Mouse (Mus musculus): ENCODE data around the gene Ros1.

Gene Ros1

DNA sequence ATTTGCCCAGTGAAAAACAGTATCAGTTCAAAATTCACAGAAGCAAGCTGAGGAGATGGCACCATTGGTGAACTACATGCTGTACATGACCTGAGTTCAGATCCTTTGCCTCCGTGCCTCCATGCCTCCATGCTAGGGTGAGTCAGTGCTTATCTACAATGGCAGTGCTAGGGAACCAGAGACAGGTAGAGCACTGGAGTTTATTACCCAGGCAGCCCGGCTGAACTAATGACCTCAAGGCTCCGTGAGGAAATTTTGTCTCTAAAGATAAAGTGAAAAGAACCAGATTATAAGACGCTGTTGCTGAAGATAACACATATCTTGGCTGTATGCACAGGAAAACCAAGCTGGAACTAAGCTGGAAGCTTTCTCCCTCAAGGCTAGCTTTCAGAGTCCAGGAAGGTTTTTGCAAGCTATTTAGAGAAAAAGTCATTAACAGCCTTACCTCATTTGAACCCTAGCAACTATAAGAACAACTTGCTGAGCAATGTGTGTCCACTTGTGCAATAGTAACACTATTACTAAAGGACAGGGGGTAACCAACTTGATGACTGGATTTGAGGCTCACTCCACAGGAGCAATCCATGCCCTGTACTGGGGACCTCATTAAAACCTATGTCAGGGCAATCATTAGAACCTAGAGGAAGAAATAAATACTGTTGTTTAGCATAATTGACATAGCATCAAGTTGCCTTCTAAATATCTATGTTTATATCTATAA lies 61.5 kb downstream of the Ros1 start:
- DNase-seq = no peak

DNA sequence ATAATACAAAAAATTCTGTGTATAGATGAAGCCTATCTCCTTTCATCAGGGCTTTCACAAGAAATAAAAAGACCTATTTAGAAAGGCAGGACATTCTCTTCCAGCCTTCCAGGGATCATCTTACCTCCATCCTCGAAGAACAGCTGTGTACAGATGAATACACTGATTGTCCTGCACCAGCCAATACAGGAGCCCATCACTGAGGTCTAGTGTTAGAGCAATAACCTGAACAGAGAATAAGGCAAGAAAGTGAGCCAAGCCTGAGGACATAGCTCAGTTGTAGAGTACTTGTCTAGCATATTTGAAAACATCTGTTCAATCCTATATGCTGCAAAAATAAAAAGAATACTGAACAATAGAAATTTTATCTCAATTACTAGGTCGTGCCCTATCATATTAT lies 64.3 kb downstream of the Ros1 start:
- no peak for DNase-seq

DNA sequence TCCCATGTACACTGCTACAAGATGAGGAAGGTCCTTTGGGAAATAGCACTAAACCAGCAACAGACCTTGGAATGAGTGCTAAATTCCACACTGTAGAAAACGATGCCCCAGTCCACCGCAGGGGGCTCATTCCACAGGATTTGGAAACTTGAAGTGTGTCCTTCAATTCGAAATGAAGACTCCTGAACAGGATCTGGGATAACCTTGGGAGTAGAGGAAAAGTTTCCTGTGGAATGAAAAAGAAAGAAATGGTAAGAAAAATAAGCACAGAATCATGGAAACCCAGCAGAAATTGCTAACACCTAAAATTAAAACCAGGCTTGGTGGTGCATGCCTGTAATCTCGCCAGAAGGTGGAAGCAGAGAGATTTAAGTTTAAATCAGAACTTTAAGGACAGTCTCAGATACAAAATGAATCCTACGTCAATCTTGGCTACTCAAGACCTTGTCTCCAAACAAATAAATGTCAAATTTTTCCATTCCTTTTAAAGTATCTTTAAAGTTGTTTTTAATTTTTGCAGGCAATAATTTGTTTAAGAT lies 66.1 kb downstream of the Ros1 start:
- DNase-seq = no peak

GRCm38 (mm10) chr10:52106164-52106757 lies 88.8 kb downstream of the Ros1 start:
- no peak for DNase-seq

DNA sequence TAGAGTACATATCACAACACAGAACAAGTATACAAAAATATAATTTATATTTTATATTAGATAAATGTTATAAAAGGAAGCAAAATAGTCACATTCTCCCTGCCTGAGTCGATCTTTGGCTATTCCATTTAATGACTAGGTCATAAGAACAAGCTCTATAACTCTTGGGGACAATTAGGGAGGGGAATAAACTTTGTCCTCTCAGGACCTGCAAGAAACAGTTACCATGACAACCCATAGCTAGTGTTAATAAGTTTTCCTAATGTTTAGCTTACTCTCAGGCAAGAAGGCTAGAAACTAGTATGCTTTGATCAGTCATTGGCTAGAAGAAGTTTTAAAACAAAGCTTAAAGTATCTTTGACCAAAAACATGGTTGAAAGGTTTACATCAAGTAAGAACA lies 93.8 kb downstream of the Ros1 start:
- no peak for DNase-seq

- DNase-seq = no peak
Observed at GRCm38 (mm10) chr10:52092181-52092580, 102.9 kb downstream of the Ros1 start.

GRCm38 (mm10) chr10:52086681-52087080 lies 108.4 kb downstream of the Ros1 start:
- DNase-seq = no peak

DNA sequence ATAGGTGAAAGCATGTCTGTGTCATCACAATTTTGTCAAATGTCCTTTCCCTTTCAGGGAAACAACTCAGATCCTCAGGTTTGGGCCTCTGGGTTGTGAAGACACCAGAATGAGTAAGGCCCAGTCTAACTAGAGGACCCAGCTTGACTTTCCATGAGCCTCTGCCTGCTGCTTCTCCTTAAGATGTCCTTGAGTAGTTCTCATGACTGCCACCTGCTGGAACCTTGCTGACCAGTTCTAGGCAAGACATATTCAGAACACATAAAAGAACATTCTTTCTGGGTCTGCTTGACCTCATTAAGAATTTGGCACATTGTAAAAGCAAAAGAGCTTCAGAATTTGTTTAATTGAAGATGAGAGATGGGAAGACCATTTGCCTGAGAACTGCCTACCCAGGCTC lies 122.6 kb downstream of the Ros1 start:
- DNase-seq = peak; percentile 42

DNA sequence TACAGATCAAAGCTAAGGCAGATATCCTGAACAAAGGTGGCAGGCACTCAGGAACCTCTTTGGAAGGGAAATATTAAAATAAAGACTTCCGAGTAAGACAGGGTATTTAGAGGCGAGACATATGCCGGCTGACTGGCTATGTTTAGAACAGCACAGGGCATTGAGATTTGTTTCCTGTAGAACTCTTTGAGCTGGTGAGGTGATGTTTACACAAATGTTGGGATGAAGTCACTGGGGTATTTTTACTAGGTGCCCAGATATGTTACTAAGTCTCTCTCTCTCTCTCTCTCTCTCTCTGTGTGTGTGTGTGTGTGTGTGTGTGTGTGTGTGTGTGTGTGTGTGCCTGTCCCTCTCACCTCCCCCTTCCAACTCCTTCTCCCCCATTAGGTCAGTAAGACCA lies 146.8 kb downstream of the Ros1 start:
- no peak for DNase-seq

DNA sequence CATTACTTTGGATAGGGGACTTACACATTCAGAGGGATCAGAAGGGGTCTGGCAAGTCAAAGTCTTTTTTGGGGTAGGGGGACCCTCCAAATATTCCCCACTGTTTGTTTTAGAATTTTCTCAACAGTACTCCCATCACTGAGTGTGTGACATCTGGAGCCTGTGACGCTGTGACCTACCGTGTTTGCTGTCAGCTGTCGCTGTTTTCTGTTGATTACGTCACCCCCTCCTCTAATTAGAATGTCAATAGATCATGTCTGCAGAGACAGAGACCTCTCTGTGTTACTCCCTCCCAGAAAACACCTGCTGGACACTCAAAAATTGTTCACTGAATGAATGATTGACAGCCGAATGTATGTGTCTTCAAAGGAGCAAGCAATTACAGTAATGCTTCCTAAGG lies 152.0 kb downstream of the Ros1 start:
- no peak for DNase-seq

DNA sequence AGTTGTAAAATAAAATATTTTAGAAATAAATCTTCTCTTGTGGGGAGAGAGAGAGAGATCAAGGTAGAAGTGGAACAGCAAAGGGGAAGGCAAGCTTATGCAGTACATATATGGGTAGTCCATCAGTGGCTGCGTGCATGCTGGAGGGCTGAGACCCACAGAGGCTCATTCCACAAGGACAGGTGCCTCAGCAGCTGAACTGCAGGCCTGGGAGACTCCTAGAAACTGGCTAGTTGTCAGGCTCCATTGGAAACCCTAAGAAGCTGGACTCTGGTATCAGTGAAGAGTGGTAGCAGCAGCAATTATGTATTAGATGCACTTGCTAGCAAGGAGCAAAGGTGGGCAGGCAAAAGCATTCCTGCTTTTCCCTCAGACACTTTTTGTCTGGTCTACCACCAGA lies 155.7 kb downstream of the Ros1 start:
- no peak for DNase-seq

- DNase-seq = no peak
Observed at GRCm38 (mm10) chr10:52033729-52034128, 161.3 kb downstream of the Ros1 start.

DNA sequence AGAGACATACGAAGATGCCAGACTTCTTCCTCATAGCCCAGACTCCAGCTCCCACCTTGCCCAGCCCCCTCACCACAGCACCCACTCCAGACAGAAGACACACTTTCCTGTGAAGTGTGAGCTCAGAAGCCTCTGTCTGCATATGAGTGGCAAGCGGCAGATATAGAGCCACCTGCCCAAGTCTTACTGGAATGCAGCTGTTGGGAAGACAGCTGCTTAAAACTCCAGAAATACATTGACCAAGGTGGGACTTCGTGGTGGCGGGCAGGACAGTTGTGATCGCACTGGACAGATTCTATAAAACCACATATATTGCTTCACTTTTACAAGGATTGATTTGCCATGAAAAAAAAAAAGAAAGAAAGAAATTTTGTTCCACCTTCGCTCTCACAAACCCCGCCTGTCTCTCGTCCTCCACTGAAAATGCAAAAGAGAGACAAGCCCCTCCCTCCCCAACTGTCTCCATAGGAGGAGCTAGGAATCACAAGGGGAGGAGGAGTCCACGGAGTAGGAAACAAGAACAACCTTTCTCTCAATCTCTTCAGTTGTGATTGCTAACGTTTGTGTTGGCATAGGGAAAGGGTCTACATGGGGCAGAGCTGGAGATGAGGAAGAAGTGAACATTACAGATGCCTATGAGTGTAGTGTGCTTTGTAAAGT lies 165.5 kb downstream of the Ros1 start:
- DNase-seq = no peak

DNA sequence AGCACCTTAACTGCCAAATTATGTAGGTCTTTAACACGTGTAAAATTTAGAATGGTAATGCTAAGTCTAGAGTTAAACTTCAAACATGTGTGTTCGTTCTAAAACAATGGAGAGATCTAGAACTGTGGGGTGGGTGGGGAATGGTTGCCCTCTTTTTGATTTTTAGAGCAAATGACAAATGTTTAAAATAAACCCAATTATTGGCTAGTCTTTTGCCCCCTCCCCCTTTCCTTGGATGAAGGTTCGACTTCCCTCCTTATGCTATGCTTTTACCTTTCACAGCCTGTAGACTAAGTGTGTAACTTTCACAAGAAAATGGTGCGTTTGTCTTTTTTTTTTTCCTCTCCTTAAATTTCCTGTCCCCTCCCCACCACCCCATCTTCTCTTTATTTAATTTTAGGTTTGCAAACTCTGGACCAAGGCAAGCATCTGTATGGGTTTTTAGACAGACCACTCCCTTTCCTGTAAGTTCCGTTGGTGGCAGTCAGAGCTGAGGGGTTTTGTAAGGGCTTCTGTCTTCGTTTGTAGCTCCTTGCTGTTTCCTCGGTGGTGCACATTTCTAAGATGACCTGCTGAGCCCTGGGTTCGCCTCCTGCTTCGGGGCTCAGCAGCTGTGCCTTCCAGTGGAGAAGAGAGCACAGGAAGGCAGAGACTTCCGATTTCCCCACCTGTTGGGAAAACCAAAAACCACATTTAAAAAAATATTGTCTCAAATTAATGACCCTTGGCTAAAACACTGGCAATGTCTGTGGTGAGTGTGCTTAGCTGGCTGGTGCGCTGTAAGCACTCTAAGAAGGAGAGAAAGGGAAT lies 166.3 kb downstream of the Ros1 start:
- no peak for DNase-seq

- no peak for DNase-seq
Observed at GRCm38 (mm10) chr10:52027161-52028035, 167.6 kb downstream of the Ros1 start.

DNA sequence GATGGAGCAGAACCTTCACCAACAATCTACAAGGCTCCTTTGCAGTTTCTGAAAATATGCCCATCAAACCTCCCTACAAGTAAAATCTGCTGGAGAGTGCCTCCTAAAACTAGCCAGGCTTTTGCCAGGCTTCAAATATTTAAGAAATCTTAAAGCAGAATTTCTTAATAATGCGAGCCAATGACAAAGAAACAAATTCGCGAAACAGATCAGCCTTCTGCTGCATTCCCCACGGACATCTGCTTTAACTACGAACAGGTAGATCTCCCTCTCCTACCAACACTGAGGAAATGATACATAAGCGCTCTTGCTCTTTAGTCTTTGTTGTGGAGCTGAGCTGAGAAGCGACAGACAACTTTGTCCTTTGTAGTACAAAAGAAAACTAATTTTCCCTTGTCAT lies 169.2 kb downstream of the Ros1 start:
- no peak for DNase-seq

GRCm38 (mm10) chr10:52025291-52025690 lies 169.8 kb downstream of the Ros1 start:
- DNase-seq = no peak

- DNase-seq = no peak
Observed at GRCm38 (mm10) chr10:52024053-52024410, 171.0 kb downstream of the Ros1 start.

- no peak for DNase-seq
Observed at GRCm38 (mm10) chr10:52023213-52024052, 171.6 kb downstream of the Ros1 start.

DNA sequence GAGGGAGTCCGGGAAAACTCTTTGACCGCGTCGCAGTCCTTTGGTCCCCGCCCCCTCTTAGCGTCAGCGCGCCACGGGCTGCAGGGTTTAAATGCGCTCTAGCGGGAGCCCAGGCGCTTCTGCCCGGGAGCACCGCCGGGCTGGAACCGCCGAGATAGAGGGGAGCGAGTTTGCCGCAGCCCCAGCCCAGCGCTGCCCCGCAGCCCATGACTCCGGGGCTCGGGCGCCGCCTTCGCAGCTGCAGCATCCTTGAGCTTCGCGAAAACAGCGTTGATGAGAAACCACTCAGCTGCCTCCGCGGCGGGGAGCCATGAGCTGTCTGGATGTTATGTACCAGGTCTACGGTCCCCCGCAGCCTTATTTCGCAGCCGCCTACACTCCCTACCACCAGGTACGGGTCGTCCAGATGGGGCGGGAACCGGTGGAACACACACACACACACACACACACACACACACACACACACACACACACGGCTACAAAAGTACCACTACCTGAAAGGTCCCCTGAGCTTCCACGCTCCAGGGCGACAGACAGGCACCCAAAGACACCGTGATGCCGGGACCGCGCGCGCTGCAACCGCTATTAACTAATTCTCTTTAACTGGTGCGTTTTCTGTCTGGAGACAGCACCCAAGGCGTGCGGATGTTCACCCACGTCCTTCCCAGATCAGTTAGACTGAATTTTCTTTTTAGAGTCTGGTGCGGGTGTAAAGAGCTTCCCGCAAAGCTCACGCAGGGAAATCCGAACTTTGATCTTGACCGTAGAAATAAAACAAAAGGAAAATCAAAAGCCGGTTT lies 172.4 kb downstream of the Ros1 start, which contains the start of gene Vgll2:
TSS of gene Vgll2 (plus strand) at position 90 of the 800 bp plus-strand sequence.
- peak; percentile 42 for DNase-seq
